Mouse (Mus musculus): Measurements from ENCODE around the gene Gm10378. TPM values are rescaled to one million over a fixed set of nuclear protein-coding genes. Genes with fewer than 3 reads are reported as not detected.

Gm10378 gene
- not detected in 2 replicates for polyA plus RNA-seq (2012; rRNA removed)

GRCm38 (mm10) chr14:42655638-42656037 lies at the start of gene Gm10378:
Gm10378 (plus strand) TSS chr14:42655938.

DNA sequence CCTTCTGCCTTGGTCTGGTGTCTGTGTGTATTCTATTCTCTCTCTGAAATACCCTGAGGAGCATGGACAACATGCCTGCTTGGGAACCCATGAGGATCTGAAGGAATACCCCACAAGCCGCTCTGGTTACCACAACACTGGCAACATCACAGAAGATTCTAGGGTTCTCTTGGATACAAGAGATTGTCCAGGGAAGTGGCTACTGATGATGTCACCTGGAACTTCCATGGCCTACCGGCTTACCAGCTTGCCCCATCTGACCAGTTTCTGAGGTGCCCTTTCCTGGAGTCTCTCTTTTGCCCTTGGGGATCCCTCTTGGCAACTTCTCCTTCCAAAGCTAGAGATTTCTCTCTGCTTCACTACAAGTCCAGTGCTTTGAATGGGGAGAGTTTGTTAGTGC lies 13.9 kb upstream of the Gm10378 start, which contains the start of gene Gm3633:
Gene Gm3633, minus strand, starts transcription at position 101 of the 400 bp plus-strand sequence.

Other genes starting within 250 kb of the Gm10378 start
- not detected in 2 replicates for gene Gm8005, start 216.3 kb upstream of the Gm10378 start, polyA plus RNA-seq (2012; rRNA removed)
- not detected in 2 replicates for gene Gm8011, start 192.1 kb upstream of the Gm10378 start, polyA plus RNA-seq (2012; rRNA removed)
- not detected in 2 replicates for gene Gm8020, start 153.6 kb upstream of the Gm10378 start, polyA plus RNA-seq (2012; rRNA removed)
- gene Gm8024, start 131.7 kb upstream of the Gm10378 start, polyA plus RNA-seq (2012; rRNA removed) = not detected in 2 replicates
- not detected in 2 replicates for gene Gm17124, start 56.1 kb upstream of the Gm10378 start, polyA plus RNA-seq (2012; rRNA removed)
- gene Gm3633, start 14.0 kb upstream of the Gm10378 start, polyA plus RNA-seq (2012; rRNA removed) = not detected in 2 replicates
- gene Gm3015, start 112.9 kb downstream of the Gm10378 start, polyA plus RNA-seq (2012; rRNA removed) = not detected in 2 replicates
- gene Gm10377, start 142.0 kb downstream of the Gm10378 start, polyA plus RNA-seq (2012; rRNA removed) = not detected in 2 replicates
- not detected in 2 replicates for gene Gm21977, start 197.5 kb downstream of the Gm10378 start, polyA plus RNA-seq (2012; rRNA removed)